Mouse (Mus musculus): ENCODE measurements around the gene Olfr704.

- TF ChIP-seq CTCF (IDR thresholded peaks at IDR 0.05; ENCODE audit: extremely low read depth, insufficient read depth, insufficient read length, insufficient replicate concordance) (no peak), POLR2A (IDR thresholded peaks at IDR 0.05; ENCODE audit: low read depth, low read length) (no peak)
These were observed 29.2 kb upstream of the Olfr704 start, which contains the start of gene Olfr702 for GRCm38 (mm10) chr7:106833793-106834192.
